Mouse (Mus musculus) embryo, embryonic 9.5 days (tissue): Measurements from ENCODE around the gene Gabrg3.
"Not testable (repeated sequence)": the region's sequence is repeated elsewhere in the genome, so short reads cannot be mapped to it uniquely, and the experiment has no call there.

Experiments
- DNase-seq: peaks from one replicate; pipeline ENCODE4 v3.0.0-alpha.2; 2017; ENCODE audit errors: extremely low spot score

Gabrg3 gene

DNA sequence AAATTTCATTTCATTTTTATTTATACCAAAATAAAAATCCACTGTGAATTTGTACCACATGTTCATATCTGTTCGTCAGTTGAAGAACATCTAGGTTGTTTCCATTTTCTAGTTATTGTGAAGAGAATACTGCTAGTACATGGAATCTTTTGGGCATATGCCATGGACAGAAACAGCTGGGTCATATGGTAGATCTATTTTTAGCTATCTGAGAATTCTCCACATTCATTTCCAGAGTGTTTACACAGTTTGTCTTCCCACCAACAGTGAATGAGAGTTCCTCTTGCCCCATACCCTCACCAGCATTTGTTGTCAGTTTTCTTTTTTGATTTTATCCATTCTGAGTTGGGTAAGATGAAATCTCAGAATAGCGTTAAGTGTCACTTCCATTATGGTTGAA, 75.0 kb downstream of the Gabrg3 start:
- DNase-seq: no peak

DNA sequence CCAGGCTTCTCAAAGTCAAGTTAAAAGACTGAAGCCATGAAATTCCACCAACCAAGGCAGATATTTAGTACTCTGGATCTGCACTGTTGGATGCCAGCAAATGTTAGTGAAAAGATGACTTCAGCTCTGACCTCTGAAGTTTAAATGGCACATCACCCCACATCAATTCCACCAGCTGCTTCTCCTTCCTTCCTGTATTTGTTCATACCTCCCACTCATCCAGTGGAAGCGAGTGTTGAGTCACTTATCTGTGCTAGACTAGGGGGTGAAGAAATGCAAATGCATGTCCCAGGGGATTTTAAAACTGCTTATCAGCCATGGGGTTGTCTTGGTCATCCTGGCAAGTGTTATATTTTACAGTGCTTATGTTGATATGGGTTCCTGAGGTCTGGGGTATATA, 79.7 kb downstream of the Gabrg3 start:
- no peak for DNase-seq

DNA sequence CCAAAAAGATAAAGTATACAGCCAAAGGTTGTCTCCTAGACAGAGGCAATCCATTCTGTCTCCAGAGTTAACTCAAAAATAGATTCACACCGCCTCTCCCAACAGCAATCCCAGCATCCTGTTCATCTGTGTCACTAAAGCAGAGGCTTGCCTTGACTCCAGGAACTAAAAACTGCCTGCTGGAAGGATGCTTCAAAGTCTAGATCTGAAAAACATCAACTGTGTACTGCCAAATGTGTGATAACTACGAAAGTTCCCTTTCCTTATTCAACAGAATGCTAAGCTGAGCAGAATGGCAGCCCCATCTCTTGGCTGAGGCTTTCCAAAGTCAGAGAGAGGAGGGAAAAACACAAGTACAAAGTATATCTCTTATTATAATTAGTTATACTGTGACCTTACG, 90.3 kb downstream of the Gabrg3 start:
- no peak for DNase-seq

GRCm38 (mm10) chr7:57294127-57294526, 92.9 kb downstream of the Gabrg3 start:
- DNase-seq: no peak

GRCm38 (mm10) chr7:57293564-57293963, 93.4 kb downstream of the Gabrg3 start:
- DNase-seq: no peak

- no peak for DNase-seq
These were observed 103.8 kb downstream of the Gabrg3 start for GRCm38 (mm10) chr7:57283186-57283585.

GRCm38 (mm10) chr7:57278841-57279240, 108.1 kb downstream of the Gabrg3 start:
- DNase-seq: no peak

DNA sequence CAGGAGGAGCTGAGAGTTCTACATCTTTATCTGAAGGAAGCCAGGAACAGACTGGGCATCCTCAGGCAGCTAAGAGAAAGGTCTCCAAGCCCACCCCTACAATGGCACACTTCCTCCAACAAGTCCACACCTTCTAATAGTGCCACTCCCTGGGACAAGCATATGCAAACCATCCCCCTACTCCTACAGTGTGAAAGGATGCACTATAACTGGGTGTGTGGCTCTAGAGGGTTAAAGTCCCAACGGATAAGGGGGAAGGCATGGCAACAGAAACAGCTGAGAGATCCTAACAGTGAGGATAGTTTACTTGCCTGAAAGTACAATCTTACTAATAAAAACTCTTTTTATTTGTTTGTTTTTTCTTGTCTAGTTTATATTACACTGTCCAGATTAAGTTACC, 126.8 kb downstream of the Gabrg3 start:
- no peak for DNase-seq

- no peak for DNase-seq
These were observed 128.0 kb downstream of the Gabrg3 start for GRCm38 (mm10) chr7:57258893-57259574.

DNA sequence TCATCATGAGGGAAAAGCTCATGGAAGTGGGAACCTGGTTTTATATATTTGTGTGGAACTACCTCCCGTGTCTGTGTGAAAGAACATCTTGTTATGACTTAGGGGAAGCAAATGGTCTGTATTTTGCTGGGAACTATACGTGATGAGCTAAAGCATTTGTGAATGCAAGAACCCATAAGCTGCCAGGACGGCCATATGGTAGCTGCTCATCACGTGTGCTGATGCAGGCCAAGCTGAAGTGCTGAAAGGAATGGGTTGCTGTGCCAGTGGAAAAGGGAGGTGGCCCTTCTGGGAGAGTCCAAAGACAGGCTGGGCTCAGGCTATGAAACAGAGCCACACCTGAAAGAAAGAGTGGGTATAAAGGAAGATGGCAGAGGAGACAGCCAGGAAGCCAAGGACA, 143.0 kb downstream of the Gabrg3 start:
- DNase-seq: no peak

GRCm38 (mm10) chr7:57214119-57214518, 172.9 kb downstream of the Gabrg3 start:
- no peak for DNase-seq

DNA sequence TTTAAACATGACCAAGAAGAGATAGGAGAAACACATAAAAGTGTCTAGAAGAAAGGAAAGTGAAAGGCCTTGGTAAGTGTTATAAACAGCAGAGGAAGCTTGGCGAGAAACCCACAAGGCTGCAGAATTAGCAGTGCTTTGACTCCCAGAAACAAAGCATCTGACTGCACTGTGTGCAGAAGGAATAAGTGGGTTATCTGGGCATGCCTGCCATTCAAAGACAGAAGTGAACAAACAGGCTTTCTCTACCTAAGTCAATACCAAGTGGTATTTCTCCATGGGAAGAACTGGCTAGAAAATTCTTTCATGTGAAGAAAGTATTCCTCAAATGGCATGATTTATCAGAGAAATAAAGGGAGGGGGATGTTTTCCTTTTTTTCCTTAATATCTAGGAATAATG, 201.0 kb downstream of the Gabrg3 start:
- no peak for DNase-seq

DNA sequence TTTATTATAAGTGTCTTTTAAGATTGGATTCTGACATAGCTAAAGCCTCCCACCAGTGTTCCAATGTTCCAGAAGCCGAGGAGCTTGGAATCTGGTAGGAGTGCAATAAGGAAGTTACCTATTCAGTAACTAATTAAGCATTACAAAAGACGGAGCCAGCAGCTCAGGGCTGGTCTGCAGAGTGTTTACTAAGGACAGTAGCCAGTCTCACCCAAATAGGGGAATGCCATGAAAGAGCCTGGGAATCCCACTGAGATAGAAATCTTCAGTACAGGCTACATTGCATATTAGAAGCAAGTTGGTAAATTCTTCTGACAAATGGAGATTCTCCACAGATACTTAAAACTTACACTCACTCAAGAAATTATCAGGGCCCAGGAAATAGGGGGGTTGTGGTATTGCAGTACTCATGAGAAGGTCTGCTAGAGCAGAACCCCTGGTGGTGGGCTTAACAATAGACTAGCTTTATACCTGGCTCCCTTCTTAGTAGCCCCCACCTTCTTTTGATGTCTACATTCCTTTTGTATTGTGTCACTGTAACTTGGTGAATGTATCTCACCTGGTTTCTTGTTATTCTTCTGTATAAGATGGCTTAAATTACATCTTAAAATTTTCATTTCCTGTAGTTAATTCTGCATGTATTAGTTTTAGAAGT, 211.0 kb downstream of the Gabrg3 start:
- not testable (repeated sequence) for DNase-seq

- DNase-seq: no peak
These were observed 220.1 kb downstream of the Gabrg3 start for GRCm38 (mm10) chr7:57166931-57167330.

DNA sequence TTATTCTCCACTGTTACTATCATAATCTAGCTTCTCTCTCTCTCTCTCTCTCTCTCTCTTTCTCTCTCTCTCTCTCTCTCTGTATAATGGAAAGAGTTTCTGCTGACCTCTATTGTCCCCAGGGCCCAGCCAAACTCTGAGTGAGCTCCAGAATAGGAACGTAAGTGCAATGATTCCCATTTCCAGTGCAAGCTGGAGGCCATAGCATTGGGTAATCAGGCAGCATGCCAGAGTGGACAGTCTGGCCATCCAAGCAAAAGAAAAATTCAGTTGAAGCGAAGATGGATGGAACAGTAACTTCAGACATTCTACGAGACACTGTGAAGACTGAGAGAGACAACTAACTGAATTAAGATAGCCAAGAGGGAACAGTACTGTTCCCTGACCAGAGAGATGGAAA, 228.8 kb downstream of the Gabrg3 start:
- no peak for DNase-seq

DNA sequence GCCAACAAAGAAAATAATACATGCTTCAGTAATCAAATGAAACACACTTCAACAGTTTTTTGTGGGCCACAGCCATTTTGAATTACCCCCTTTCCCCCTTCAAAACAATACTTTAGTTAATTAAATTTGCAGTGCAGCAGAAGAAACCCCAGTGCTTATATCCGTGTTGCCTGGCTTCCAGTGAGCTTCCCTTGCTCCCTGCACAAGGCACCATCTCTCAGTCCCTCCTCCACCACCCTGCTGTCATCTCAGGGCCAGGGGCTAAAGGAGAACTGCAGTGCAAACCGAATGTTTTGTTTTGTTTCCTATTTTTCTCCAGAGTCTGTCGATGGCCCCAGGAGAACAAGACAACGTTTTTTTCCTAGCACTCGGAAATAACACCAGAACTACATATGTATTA, 233.2 kb downstream of the Gabrg3 start:
- no peak for DNase-seq

DNA sequence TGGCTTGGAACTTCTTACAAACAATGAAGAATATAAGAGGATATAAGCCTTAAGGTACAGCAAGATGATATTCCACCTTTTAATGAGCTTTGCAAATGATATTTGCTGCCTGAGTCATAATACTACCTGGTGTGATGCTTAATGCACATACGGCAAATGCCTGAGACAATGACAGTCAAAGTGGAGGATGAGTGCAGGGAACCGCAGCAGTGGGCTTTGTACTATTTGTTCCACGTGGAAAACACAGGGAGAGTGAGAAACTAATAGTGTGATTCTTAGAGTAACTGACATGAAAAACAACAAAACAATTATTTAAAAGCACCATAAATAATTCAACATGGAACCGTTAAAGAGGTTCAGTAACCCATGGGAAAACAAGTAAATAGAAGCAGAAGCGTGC, 236.2 kb downstream of the Gabrg3 start:
- no peak for DNase-seq

DNA sequence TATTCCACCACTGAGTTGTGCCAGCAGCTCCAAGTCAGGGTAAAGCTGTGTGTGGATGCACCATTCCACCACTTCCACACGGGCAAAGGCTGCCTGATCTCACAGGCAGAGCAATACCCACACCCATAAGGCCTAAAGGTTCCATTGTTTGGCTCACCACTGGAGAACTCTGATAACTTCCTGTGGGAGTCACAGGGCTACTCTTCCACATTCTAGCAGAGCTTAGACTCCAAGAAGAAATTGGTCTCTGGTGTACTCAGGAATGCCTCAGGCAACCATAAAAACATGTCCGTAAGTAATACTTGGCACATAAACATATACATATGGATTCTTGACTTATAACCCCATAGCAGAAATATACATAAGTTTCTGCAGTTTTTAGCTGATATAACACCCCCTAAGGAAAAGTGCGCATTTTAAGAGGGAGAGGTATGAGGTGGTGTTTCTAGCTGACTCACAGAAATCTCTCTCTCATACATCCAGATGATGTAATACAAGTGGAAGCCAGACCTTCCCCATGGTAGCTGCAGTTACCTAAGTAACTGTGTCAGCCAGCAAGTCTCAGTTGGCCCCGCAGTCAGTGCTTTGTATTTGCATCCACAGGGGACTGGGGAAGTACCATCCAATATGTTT, 248.8 kb downstream of the Gabrg3 start:
- DNase-seq: no peak

DNA sequence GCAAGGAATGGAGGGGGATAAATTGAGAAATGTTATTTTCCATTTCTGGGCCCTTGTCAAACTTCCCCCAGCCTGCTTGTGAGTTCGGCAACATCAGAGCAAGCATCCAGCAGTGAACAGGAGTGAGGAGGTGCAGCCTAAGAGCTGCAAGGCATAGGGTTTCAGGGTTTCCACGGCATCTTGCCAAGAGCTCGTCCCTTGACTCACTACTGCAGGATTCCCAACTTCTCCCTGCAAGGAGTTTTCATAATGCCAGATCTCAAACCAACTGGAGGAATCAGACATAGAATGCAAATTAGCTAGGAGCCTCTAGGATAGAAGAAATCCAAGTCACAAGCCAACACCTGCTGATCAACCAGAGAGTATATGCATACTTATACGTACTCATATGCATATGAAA, 254.0 kb downstream of the Gabrg3 start:
- DNase-seq: no peak

GRCm38 (mm10) chr7:57132471-57132870, 254.5 kb downstream of the Gabrg3 start:
- no peak for DNase-seq

DNA sequence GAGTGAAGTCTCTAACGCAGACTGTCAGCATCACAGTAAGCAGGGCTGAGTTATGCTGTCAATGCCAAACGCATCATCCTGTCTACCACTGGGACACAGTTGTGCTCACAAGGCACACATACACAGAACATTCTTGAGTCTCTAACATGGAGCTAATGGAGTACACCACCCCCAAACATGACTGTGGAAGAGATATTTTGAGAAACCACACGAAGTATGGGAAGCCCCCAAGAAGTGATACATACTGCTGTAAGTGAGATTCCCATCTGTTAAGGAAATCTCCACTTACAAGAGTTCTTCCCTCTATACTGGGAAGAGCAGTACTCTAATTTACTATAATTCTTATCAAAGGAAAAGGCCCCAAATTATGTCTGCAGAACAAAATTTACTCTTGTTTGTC, 286.9 kb downstream of the Gabrg3 start:
- DNase-seq: no peak

DNA sequence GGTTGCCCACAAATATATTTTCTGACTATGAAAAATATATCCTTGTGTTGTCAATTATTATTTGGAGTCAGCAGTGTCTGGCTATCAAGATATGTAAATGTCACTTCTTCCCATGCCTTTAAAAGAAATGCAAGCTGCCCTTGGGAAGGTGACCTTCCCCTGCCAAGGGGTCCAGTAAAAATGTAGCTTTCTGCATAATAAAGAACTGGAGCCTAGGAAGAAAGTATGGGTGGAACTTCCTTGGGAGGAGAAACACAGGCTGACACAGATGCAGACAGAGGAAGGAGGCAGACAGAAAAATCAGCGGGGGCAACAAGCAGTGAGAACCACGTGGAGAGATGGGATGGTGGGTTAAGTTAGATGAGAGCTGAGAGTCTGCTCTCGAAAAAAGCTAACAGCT, 304.9 kb downstream of the Gabrg3 start:
- no peak for DNase-seq

GRCm38 (mm10) chr7:57071435-57072160, 315.4 kb downstream of the Gabrg3 start:
- DNase-seq: no peak
